Mouse (Mus musculus): Measurements from ENCODE around the gene Map6.

- TF ChIP-seq CTCF (IDR thresholded peaks at IDR 0.05; ENCODE audit: control insufficient read depth, insufficient read depth, insufficient replicate concordance, low read depth, low read length) (no peak), POLR2A (IDR thresholded peaks at IDR 0.05; ENCODE audit: control insufficient read depth, low read depth, low read length) (no peak)
Observed at GRCm38 (mm10) chr7:99348883-99349282, 81.6 kb downstream of the Map6 start.

Measured in testis, adult 2 months (tissue).